Mouse (Mus musculus) yolk sac, embryonic 10.5 days (tissue): ENCODE results near the gene Cfl1.
"Not testable (repeated sequence)": the region's sequence is repeated elsewhere in the genome, so short reads cannot be mapped to it uniquely, and the experiment has no call there.

Experiments
- DNase-seq: peaks from one replicate; pipeline ENCODE4 v3.0.0-alpha.2; 2017; ENCODE audit warnings: low spot score

Gene Cfl1

GRCm38 (mm10) chr19:5488878-5489571 is 1.2 kb upstream of the Cfl1 start:
- DNase-seq, result peak; percentile 99

- not testable (repeated sequence) for DNase-seq
These were observed 534 bp upstream of the Cfl1 start for GRCm38 (mm10) chr19:5489721-5490120.

- DNase-seq, result peak; percentile 88
These were observed 848 bp downstream of the Cfl1 start for GRCm38 (mm10) chr19:5490898-5491708.

GRCm38 (mm10) chr19:5492641-5493040 is 2.4 kb downstream of the Cfl1 start:
- no peak for DNase-seq

GRCm38 (mm10) chr19:5493301-5493721 is 3.1 kb downstream of the Cfl1 start:
- DNase-seq, result not testable (repeated sequence)

- no peak for DNase-seq
These were observed 4.1 kb downstream of the Cfl1 start for GRCm38 (mm10) chr19:5494314-5494713.

- no peak for DNase-seq
These were observed 5.2 kb downstream of the Cfl1 start for GRCm38 (mm10) chr19:5495353-5496051.

- DNase-seq, result no peak
These were observed 5.8 kb downstream of the Cfl1 start for GRCm38 (mm10) chr19:5496052-5496370.

GRCm38 (mm10) chr19:5500330-5500875 is 10.1 kb downstream of the Cfl1 start:
- DNase-seq, result no peak

GRCm38 (mm10) chr19:5503687-5504086 is 13.4 kb downstream of the Cfl1 start, which contains the start of gene 1700020D05Rik:
Gene 1700020D05Rik, minus strand, starts transcription at chr19:5503787.
- DNase-seq, result no peak

- DNase-seq, result peak; percentile 96
These were observed 20.1 kb downstream of the Cfl1 start, which contains the start of gene Snx32 for GRCm38 (mm10) chr19:5510031-5511026. Gene Snx32, minus strand, starts transcription at chr19:5510538.

GRCm38 (mm10) chr19:5511074-5511632 is 20.9 kb downstream of the Cfl1 start:
- no peak for DNase-seq

GRCm38 (mm10) chr19:5512091-5513004 is 22.1 kb downstream of the Cfl1 start:
- DNase-seq, result no peak

- no peak for DNase-seq
These were observed 22.7 kb downstream of the Cfl1 start for GRCm38 (mm10) chr19:5513005-5513349.

GRCm38 (mm10) chr19:5515840-5516777 is 25.9 kb downstream of the Cfl1 start:
- DNase-seq, result no peak

GRCm38 (mm10) chr19:5516906-5517505 is 26.8 kb downstream of the Cfl1 start:
- DNase-seq, result no peak

GRCm38 (mm10) chr19:5518721-5519120 is 28.5 kb downstream of the Cfl1 start:
- no peak for DNase-seq

- no peak for DNase-seq
These were observed 34.9 kb downstream of the Cfl1 start for GRCm38 (mm10) chr19:5525204-5525603.
